Mouse (Mus musculus): ENCODE data around the gene Hoxb8.

GRCm38 (mm10) chr11:96272024-96272921, 9.4 kb upstream of the Hoxb8 start:
- no peak for TF ChIP-seq CTCF (IDR thresholded peaks at IDR 0.05; ENCODE audit: extremely low read depth, insufficient read depth, low read length)
- no peak for TF ChIP-seq POLR2A (IDR thresholded peaks at IDR 0.05; ENCODE audit: extremely low read depth, insufficient read depth, low read length)

Data from cortical plate, adult 2 months (tissue).